Mouse (Mus musculus) gastrocnemius, postnatal 36 days (tissue): Measurements from ENCODE around the gene Olfr120. TPM values are rescaled to one million over a fixed set of nuclear protein-coding genes. Genes with fewer than 3 reads are reported as not detected.
"Not testable (repeated sequence)": the region's sequence is repeated elsewhere in the genome, so short reads cannot be mapped to it uniquely, and the experiment has no call there.

Experiments
- DNase-seq, 2 experiments: peaks; one replicate each; pipeline ENCODE4 v3.0.0; 2022
- intact Hi-C: fragments of 180-260 bp; cut with DNase I; formaldehyde crosslinking; loops from one replicate; pipeline ENCODE4 v1.15.1; 2025
- long read RNA-seq, 2 experiments: library from polyadenylated mRNA; stranded (forward); transcript quantifications; one replicate each; pipeline ENCODE4 v2.0.0; 2021
- total RNA-seq, 2 experiments: library from RNA; stranded (reverse); gene quantifications; 2 replicates each; pipeline ENCODE4 v1.2.3; 2021

The Olfr120 gene
- not detected for total RNA-seq
- long read RNA-seq, experiment 1, result 0 reads
- long read RNA-seq, experiment 2, result 0 reads

- no peak for DNase-seq
- intact Hi-C loops, result no loop called here
These were observed at the start of gene Olfr120 for GRCm38 (mm10) chr17:37721508-37721907. Gene Olfr120, plus strand, starts transcription at chr17:37721808.

- intact Hi-C loops, DNase-seq: not testable (repeated sequence)
These were observed 25.3 kb upstream of the Olfr120 start, which contains the start of gene Olfr119 for GRCm38 (mm10) chr17:37696264-37696663. Gene Olfr119, plus strand, starts transcription at chr17:37696564.

GRCm38 (mm10) chr17:37738070-37738469 is 16.5 kb downstream of the Olfr120 start:
- no peak for DNase-seq
- intact Hi-C loops, result no loop called here

- intact Hi-C loops, result no loop called here
- no peak for DNase-seq
These were observed 46.7 kb downstream of the Olfr120 start, which contains the start of gene Olfr122 for GRCm38 (mm10) chr17:37768307-37768706. Gene Olfr122, plus strand, starts transcription at chr17:37768607.

Other genes with a start within 250 kb of the Olfr120 start
- gene H2-M2, start 238.3 kb upstream of the Olfr120 start, total RNA-seq, result not detected
- not detected for gene Olfr110, start 229.3 kb upstream of the Olfr120 start, total RNA-seq
- not detected for gene Olfr111, start 213.8 kb upstream of the Olfr120 start, total RNA-seq
- gene Olfr112, start 152.4 kb upstream of the Olfr120 start, total RNA-seq, result not detected
- gene Olfr113, start 144.1 kb upstream of the Olfr120 start, total RNA-seq, result not detected
- not detected for gene Olfr114, start 129.1 kb upstream of the Olfr120 start, total RNA-seq
- not detected for gene Olfr115, start 94.7 kb upstream of the Olfr120 start, total RNA-seq
- not detected for gene Olfr116, start 94.6 kb upstream of the Olfr120 start, total RNA-seq
- gene Olfr117, start 58.0 kb upstream of the Olfr120 start, total RNA-seq, result not detected
- gene Olfr118, start 54.8 kb upstream of the Olfr120 start, total RNA-seq, result not detected
- not detected for gene Olfr119, start 25.2 kb upstream of the Olfr120 start, total RNA-seq
- gene Olfr121, start 27.0 kb downstream of the Olfr120 start, total RNA-seq, result not detected
- not detected for gene Olfr122, start 46.8 kb downstream of the Olfr120 start, total RNA-seq
- gene Olfr123, start 71.7 kb downstream of the Olfr120 start, total RNA-seq, result not detected
- gene Olfr124, start 78.1 kb downstream of the Olfr120 start, total RNA-seq, result not detected
- gene Olfr125, start 111.1 kb downstream of the Olfr120 start, total RNA-seq, result not detected
- not detected for gene Olfr126, start 125.7 kb downstream of the Olfr120 start, total RNA-seq
- gene Olfr127, start 178.6 kb downstream of the Olfr120 start, total RNA-seq, result not detected
- gene Olfr128, start 198.7 kb downstream of the Olfr120 start, total RNA-seq, result not detected
- gene Olfr761, start 231.3 kb downstream of the Olfr120 start, total RNA-seq, result not detected